Mouse (Mus musculus): ENCODE results near the gene Taldo1. TPM values are rescaled to one million over a fixed set of nuclear protein-coding genes. Genes with fewer than 3 reads are reported as not detected.
"Not testable (repeated sequence)": the region's sequence is repeated elsewhere in the genome, so short reads cannot be mapped to it uniquely, and the experiment has no call there.

Gene Taldo1
- polyA plus RNA-seq, 1 experiment, result not detected

GRCm38 (mm10) chr7:141439140-141439679 lies 47.2 kb downstream of the Taldo1 start:
- H3K27ac ChIP-seq (ENCODE audit: insufficient read depth, low read depth, low read length), result no peak overlapping the region
- no peak overlapping the region for H3K4me3 ChIP-seq (ENCODE audit: insufficient read depth, low read depth, low read length)
- H3K4me1 ChIP-seq (ENCODE audit: control insufficient read depth, insufficient read depth, low read length), result peaks cover 26% of the 10 kb centered on the region
- TF ChIP-seq POLR2A (IDR thresholded peaks at IDR 0.05; ENCODE audit: insufficient read depth, low read depth, low read length) (no peak), CTCF (IDR thresholded peaks at IDR 0.05; ENCODE audit: insufficient read depth, low read depth, low read length) (no peak)
- WGBS, result 94% methylated on average over 10 of the region's 10 CpGs

- Histone ChIP-seq H3K4me3 (ENCODE audit: insufficient read depth, low read depth, low read length) (no peak overlapping the region), H3K4me1 (ENCODE audit: control insufficient read depth, insufficient read depth, low read length) (peaks cover 22% of the 10 kb centered on the region), H3K27ac (ENCODE audit: insufficient read depth, low read depth, low read length) (no peak overlapping the region)
- TF ChIP-seq CTCF (IDR thresholded peaks at IDR 0.05; ENCODE audit: insufficient read depth, low read depth, low read length) (no peak), POLR2A (IDR thresholded peaks at IDR 0.05; ENCODE audit: insufficient read depth, low read depth, low read length) (no peak)
- WGBS, result 95% methylated on average over 11 of the region's 11 CpGs
Observed at GRCm38 (mm10) chr7:141439811-141440210, 47.8 kb downstream of the Taldo1 start.

GRCm38 (mm10) chr7:141440613-141441012 lies 48.6 kb downstream of the Taldo1 start:
- no peak overlapping the region for H3K27ac ChIP-seq (ENCODE audit: insufficient read depth, low read depth, low read length)
- no peak overlapping the region for H3K4me3 ChIP-seq (ENCODE audit: insufficient read depth, low read depth, low read length)
- TF ChIP-seq POLR2A (IDR thresholded peaks at IDR 0.05; ENCODE audit: insufficient read depth, low read depth, low read length), result no peak
- peak; percentile 47; the same call in 1 of the 2 replicates for TF ChIP-seq CTCF (IDR thresholded peaks at IDR 0.05; ENCODE audit: insufficient read depth, low read depth, low read length)
- 17% methylated on average over 6 of the region's 6 CpGs for WGBS
- peaks cover 16% of the 10 kb centered on the region for H3K4me1 ChIP-seq (ENCODE audit: control insufficient read depth, insufficient read depth, low read length)

GRCm38 (mm10) chr7:141441460-141441859 lies 49.5 kb downstream of the Taldo1 start:
- Histone ChIP-seq H3K4me1 (ENCODE audit: control insufficient read depth, insufficient read depth, low read length) (peaks cover 12% of the 10 kb centered on the region), H3K4me3 (ENCODE audit: insufficient read depth, low read depth, low read length) (no peak overlapping the region), H3K27ac (ENCODE audit: insufficient read depth, low read depth, low read length) (no peak overlapping the region)
- TF ChIP-seq POLR2A (IDR thresholded peaks at IDR 0.05; ENCODE audit: insufficient read depth, low read depth, low read length), result no peak
- TF ChIP-seq CTCF (IDR thresholded peaks at IDR 0.05; ENCODE audit: insufficient read depth, low read depth, low read length), result no peak
- 95% methylated on average over 9 of the region's 9 CpGs for WGBS

GRCm38 (mm10) chr7:141442199-141442598 lies 50.2 kb downstream of the Taldo1 start:
- Histone ChIP-seq H3K4me3 (ENCODE audit: insufficient read depth, low read depth, low read length) (no peak overlapping the region), H3K27ac (ENCODE audit: insufficient read depth, low read depth, low read length) (no peak overlapping the region), H3K4me1 (ENCODE audit: control insufficient read depth, insufficient read depth, low read length) (peaks cover 7% of the 10 kb centered on the region; the same call in 1 of the 2 replicates)
- WGBS, result 94% methylated on average over 13 of the region's 13 CpGs
- no peak for TF ChIP-seq POLR2A (IDR thresholded peaks at IDR 0.05; ENCODE audit: insufficient read depth, low read depth, low read length)
- TF ChIP-seq CTCF (IDR thresholded peaks at IDR 0.05; ENCODE audit: insufficient read depth, low read depth, low read length), result no peak

- TF ChIP-seq POLR2A (IDR thresholded peaks at IDR 0.05; ENCODE audit: insufficient read depth, low read depth, low read length), result no peak
- no peak for TF ChIP-seq CTCF (IDR thresholded peaks at IDR 0.05; ENCODE audit: insufficient read depth, low read depth, low read length)
- WGBS, result 19% methylated on average over 12 of the region's 12 CpGs
- H3K4me3 ChIP-seq (ENCODE audit: insufficient read depth, low read depth, low read length), result 0 out of 2 replicates have a peak overlapping the region, but pooled peaks have one; percentile 12
- peaks cover 7% of the 10 kb centered on the region; the same call in 1 of the 2 replicates for H3K4me1 ChIP-seq (ENCODE audit: control insufficient read depth, insufficient read depth, low read length)
- H3K27ac ChIP-seq (ENCODE audit: insufficient read depth, low read depth, low read length), result no peak overlapping the region
Observed at GRCm38 (mm10) chr7:141443081-141443821, 51.3 kb downstream of the Taldo1 start.

GRCm38 (mm10) chr7:141443828-141444237 lies 51.8 kb downstream of the Taldo1 start, which contains the start of gene Pidd1:
Gene Pidd1, minus strand, starts transcription at chr7:141444025.
- Histone ChIP-seq H3K4me3 (ENCODE audit: insufficient read depth, low read depth, low read length) (peak within 1 kb of the TSS; percentile 12; the same call in 1 of the 2 replicates), H3K4me1 (ENCODE audit: control insufficient read depth, insufficient read depth, low read length) (peaks cover 11% of the 10 kb centered on the region), H3K27ac (ENCODE audit: insufficient read depth, low read depth, low read length) (no peak within 1 kb of the TSS)
- WGBS, result 1% methylated on average over 25 of the region's 25 CpGs
- TF ChIP-seq CTCF (IDR thresholded peaks at IDR 0.05; ENCODE audit: insufficient read depth, low read depth, low read length), result no peak
- no peak for TF ChIP-seq POLR2A (IDR thresholded peaks at IDR 0.05; ENCODE audit: insufficient read depth, low read depth, low read length)

- not testable (repeated sequence) for H3K4me1 ChIP-seq (ENCODE audit: control insufficient read depth, insufficient read depth, low read length); H3K4me3 ChIP-seq (ENCODE audit: insufficient read depth, low read depth, low read length); H3K27ac ChIP-seq (ENCODE audit: insufficient read depth, low read depth, low read length)
- 86% methylated on average over 3 of the region's 3 CpGs for WGBS
Observed at GRCm38 (mm10) chr7:141446374-141446773, 54.4 kb downstream of the Taldo1 start.
